Mouse (Mus musculus) neural tube, embryonic 13.5 days (tissue): ENCODE measurements at regions not wholly inside any gene's neighbourhood (a gene's known extent, or its start where the extent isn't known, plus 50 kb on each side); places are given as distances from the start of the nearest gene placed in this dataset.
A peak's percentile ranks its signal among the peaks of the same experiment; 100 is the strongest.

Experiments used
- ATAC-seq: fragments of 200-750 bp; cut with Nextera tagmentation; 2 replicates; pipeline ENCODE4 v1.8.0; 2017; ENCODE audit warnings: low read depth, mild to moderate bottlenecking, moderate TSS enrichment, moderate library complexity
- H3K27ac ChIP-seq: fragments of 300-500 bp; sonication (generic); replicated peaks from 2 replicates; pipeline ENCODE4 v1.5.1; 2015; ENCODE audit warnings: moderate library complexity, mild to moderate bottlenecking, inconsistent platforms
- H3K27me3 ChIP-seq: fragments of 300-500 bp; sonication (generic); 2 replicates; pipeline ENCODE4 v1.6.1; 2015; ENCODE audit warnings: mild to moderate bottlenecking, inconsistent platforms
- H3K36me3 ChIP-seq: fragments of 300-500 bp; sonication (generic); 2 replicates; pipeline ENCODE4 v1.6.1; 2015; ENCODE audit warnings: mild to moderate bottlenecking, inconsistent platforms
- H3K4me1 ChIP-seq: fragments of 300-500 bp; sonication (generic); replicated peaks from 2 replicates; pipeline ENCODE4 v1.6.1; 2015; ENCODE audit warnings: inconsistent platforms
- H3K4me2 ChIP-seq: fragments of 300-500 bp; sonication (generic); 2 replicates; pipeline ENCODE4 v1.6.1; 2015; ENCODE audit warnings: inconsistent platforms, mild to moderate bottlenecking, moderate library complexity
- H3K4me3 ChIP-seq: fragments of 300-500 bp; sonication (generic); 2 replicates; pipeline ENCODE4 v1.5.1; 2015; ENCODE audit warnings: mild to moderate bottlenecking, inconsistent platforms
- H3K9ac ChIP-seq: fragments of 300-500 bp; sonication (generic); 2 replicates; pipeline ENCODE4 v1.6.1; 2015; ENCODE audit warnings: moderate library complexity, mild to moderate bottlenecking, inconsistent platforms
- H3K9me3 ChIP-seq: fragments of 300-500 bp; sonication (generic); 2 replicates; pipeline ENCODE4 v1.6.1; 2016; ENCODE audit warnings: inconsistent platforms
- WGBS: fragments of 180-500 bp; shearing (Covaris S2); methylation state at CpG from one replicate; pipeline ENCODE4 v1.1.7; 2015; 5-methylcytosine and 5-hydroxymethylcytosine counted together

DNA sequence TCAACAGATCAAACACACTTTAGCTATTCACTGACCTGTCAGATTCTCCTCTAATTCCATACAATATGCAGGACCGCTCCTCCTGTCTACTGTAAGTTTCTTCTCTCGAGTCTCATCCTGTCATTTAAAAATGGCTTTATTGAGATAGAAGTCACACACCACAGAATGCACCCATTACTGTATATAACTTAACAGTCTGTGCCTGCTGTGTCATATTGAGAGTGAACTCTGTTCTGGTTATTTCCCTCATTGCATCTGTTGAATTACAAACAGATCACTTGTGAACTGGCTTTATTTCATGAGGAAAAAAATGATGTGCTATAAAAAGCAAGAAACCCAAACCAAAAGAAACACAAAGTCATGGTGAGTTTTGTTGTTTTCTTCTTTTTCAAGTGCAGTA is 198.2 kb downstream of the Kcnrg start:
- Histone ChIP-seq H3K4me3 (no peak overlapping the region), H3K4me1 (peaks cover 10% of the 10 kb centered on the region)
- WGBS: 86% methylated on average over 2 of the region's 2 CpGs

DNA sequence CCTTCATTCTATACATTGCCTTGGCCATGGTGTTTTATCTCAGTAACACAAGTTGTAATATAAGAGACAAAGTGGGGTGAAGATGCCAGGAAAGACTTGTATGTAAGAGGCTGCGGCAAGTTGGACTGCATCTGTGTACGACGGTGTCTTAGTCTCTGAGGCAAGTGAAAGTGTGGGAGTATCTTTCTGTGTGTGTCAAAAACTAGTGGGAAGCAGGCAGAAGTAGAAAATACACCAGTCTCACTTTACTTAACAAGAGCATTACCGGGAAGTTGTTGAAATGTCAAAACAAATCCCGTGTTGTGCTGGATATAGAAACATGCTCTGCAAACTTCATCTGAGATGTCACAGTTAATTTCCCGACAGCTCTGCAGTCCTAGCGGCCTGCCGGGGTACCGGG is 200.9 kb downstream of the Kcnrg start:
- no peaks in the 10 kb centered on the region for H3K27me3 ChIP-seq
- H3K4me2 ChIP-seq: no peak overlapping the region
- no peak overlapping the region for H3K27ac ChIP-seq
- H3K4me3 ChIP-seq: no peak overlapping the region
- no peak for ATAC-seq
- no peaks in the 10 kb centered on the region for H3K9me3 ChIP-seq
- H3K36me3 ChIP-seq: no peaks in the 10 kb centered on the region
- 85% methylated on average over 9 of the region's 9 CpGs for WGBS
- no peak overlapping the region for H3K9ac ChIP-seq
- peaks cover 20% of the 10 kb centered on the region for H3K4me1 ChIP-seq

More for the DNA sequence above, 198.2 kb downstream of the Kcnrg start:
- Histone ChIP-seq H3K4me2 (no peak overlapping the region), H3K36me3 (no peaks in the 10 kb centered on the region), H3K9ac (no peak overlapping the region), H3K27me3 (no peaks in the 10 kb centered on the region), H3K27ac (no peak overlapping the region), H3K9me3 (no peaks in the 10 kb centered on the region)
- no peak for ATAC-seq

DNA sequence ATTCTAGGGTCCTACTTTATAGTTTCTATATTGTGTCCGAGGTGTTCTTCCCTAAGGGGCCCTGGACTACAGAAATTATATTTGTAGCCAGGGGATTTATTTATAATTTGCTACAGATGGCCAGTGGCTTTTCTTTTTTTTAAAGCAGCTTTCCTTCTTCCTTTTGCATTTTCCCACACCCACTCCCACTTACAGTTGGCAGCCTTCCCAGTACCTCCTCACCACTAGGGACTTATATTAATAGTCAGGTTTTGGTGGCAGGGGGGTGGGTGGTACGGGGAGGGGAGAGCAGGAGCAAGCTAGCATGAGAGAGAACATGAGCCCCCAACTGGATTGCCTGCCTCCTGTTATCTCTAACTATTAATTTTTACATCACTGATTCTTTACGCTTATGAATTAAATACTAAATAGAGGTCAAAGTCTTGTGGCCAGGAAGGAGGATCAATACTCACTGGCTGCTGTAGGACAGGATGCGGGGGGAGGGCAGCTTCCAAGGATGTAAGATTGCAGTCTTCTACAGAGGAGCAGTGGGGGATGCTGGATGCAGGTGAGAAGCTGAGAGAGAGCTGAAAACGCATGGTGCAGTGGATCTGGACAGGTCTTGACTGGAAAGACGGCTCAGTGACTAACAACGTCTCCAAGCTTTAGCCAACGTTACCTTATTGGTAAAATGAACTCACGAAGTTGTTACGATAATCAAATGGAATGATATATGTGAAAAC is 202.6 kb downstream of the Kcnrg start:
- H3K27me3 ChIP-seq: no peaks in the 10 kb centered on the region
- no peaks in the 10 kb centered on the region for H3K36me3 ChIP-seq
- no peak overlapping the region for H3K9ac ChIP-seq
- no peak overlapping the region for H3K4me2 ChIP-seq
- peaks cover 20% of the 10 kb centered on the region for H3K4me1 ChIP-seq
- 75% methylated on average over 10 of the region's 10 CpGs for WGBS
- peak; percentile 47; the same call in 1 of the 2 replicates for ATAC-seq
- no peak overlapping the region; the same call in 1 of the 2 replicates for H3K27ac ChIP-seq
- H3K9me3 ChIP-seq: no peaks in the 10 kb centered on the region
- no peak overlapping the region for H3K4me3 ChIP-seq

DNA sequence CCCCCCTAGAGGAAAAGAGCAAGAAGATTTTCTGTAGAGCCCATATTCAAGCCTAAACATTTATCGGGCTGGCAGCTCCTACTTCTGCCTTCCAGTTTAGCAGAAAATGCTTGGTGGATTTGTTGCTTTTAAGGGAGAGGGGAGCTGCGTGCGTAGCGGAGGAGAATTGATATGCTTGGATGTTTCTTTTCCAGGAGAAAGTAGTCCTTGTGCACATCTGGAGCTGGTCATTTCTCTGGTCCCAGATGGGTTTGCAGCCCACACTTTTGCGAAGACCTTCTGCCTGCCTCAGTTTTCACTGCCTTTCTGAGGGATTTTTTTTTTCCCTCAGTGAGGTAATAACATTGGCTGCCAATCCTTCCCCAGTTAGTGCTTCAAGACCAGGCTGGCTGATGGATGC is 203.6 kb downstream of the Kcnrg start:
- no peak for ATAC-seq
- Histone ChIP-seq H3K4me3 (no peak overlapping the region), H3K27ac (no peak overlapping the region), H3K27me3 (no peaks in the 10 kb centered on the region), H3K9ac (no peak overlapping the region), H3K4me2 (no peak overlapping the region; the same call in 1 of the 2 replicates), H3K4me1 (peaks cover 20% of the 10 kb centered on the region), H3K9me3 (no peaks in the 10 kb centered on the region), H3K36me3 (no peaks in the 10 kb centered on the region)
- WGBS: 72% methylated on average over 5 of the region's 5 CpGs

DNA sequence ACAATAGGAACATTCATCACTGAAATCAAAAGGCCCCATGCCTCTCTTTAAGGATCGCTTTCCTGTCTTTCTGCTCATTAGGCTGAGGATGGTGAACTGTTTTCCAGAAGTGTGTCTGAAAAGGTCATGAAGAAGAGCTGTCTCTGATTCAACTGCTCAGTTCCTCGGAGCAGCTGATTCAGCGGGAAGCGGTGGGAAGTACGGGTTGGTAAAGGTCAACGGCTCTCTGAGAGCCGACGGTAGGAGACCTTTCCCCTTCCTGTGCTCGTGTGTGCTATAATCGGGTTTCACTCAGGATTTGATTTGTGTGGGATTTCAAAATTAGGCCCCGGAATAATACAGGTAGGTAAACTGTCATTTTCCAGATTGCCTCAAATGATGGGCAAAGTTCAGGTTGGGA is 210.5 kb downstream of the Kcnrg start:
- 53% methylated on average over 11 of the region's 11 CpGs for WGBS
- no peak overlapping the region for H3K27ac ChIP-seq

DNA sequence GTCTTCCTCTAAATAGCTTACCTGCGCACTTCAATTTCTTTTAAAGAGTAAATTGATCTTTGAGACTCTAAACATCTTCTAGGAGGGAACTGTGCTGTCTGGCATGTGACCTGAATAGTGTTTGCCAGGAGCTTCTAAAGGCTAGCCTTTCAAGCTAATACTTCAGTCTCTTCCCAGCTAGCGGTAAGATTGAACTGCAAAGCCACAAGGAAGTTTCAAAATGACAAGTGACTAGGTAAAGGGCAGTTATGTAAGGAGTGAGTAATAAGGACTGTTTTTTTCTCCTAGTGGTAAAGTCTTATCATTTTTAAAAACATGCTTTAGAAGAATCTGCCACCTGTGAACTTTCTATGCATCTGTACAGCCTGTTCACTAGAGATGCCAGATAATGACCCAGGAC is 211.1 kb downstream of the Kcnrg start:
- Histone ChIP-seq H3K4me3 (no peak overlapping the region), H3K9me3 (no peaks in the 10 kb centered on the region), H3K27ac (no peak overlapping the region), H3K4me2 (no peak overlapping the region), H3K27me3 (no peaks in the 10 kb centered on the region), H3K9ac (no peak overlapping the region), H3K4me1 (no peaks in the 10 kb centered on the region), H3K36me3 (no peaks in the 10 kb centered on the region)
- 89% methylated on average over 2 of the region's 2 CpGs for WGBS
- no peak for ATAC-seq

More for the DNA sequence above, 210.5 kb downstream of the Kcnrg start:
- H3K4me3 ChIP-seq: no peak overlapping the region
- no peaks in the 10 kb centered on the region for H3K9me3 ChIP-seq
- no peak overlapping the region for H3K9ac ChIP-seq
- no peaks in the 10 kb centered on the region for H3K4me1 ChIP-seq
- ATAC-seq: no peak
- H3K36me3 ChIP-seq: no peaks in the 10 kb centered on the region
- H3K4me2 ChIP-seq: no peak overlapping the region
- no peaks in the 10 kb centered on the region for H3K27me3 ChIP-seq

DNA sequence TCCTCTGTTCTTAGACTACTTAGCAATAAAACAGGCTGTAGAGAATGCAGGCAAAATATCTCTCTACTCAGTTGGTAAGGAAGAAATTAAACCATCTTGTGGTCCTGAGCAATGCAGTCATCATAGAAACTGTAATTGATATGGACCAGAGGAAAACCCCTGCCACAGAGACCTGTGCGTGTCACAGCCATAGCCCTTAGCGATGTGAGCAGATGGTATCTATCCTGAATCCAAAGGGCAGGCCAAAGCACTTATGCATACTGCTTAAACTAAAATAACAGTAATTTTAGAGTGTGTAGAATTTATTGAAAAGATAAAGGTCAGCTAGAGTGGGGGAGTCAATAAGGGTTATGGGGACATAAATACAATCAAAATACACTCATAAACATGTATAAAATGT is 212.0 kb downstream of the Kcnrg start:
- H3K9me3 ChIP-seq: no peaks in the 10 kb centered on the region
- H3K36me3 ChIP-seq: no peaks in the 10 kb centered on the region
- no peak for ATAC-seq
- H3K9ac ChIP-seq: no peak overlapping the region
- no peak overlapping the region for H3K4me3 ChIP-seq
- H3K4me2 ChIP-seq: no peak overlapping the region
- WGBS: 73% methylated on average over 2 of the region's 2 CpGs
- H3K27ac ChIP-seq: no peak overlapping the region
- H3K27me3 ChIP-seq: no peaks in the 10 kb centered on the region
- H3K4me1 ChIP-seq: no peaks in the 10 kb centered on the region

DNA sequence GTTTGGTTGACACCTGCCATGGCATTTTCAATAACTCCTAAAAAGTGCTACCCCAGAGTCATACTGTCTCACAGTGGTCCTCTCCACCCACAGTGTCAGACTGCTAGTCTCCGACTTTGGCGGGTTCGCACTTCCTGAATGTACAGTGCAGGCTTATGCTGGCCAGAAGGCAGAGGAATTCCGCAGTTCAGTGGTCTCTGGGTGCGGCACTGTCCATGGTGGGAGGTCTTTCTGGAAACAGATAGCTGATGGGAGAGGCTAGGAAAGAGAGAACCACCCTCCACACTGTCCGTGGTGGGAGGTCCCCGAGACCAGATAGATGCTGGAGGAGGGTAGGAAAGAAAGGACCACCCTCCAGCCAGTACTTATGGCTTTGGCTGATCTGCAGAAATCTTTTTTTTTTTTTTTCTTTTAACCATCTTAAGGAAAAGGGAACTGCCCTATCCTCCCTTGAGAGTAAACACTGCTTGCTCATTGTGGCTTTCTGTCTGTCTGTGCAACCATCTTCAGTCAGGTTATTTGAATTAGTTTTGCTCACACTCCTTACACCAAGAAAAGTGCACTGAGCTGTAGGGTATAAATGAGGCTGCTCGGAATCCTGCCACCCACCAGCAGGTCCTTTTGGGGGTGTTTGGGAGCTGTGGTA is 227.2 kb downstream of the Kcnrg start:
- Histone ChIP-seq H3K4me3 (no peak overlapping the region), H3K36me3 (no peaks in the 10 kb centered on the region), H3K4me2 (no peak overlapping the region), H3K27ac (no peak overlapping the region), H3K27me3 (no peaks in the 10 kb centered on the region), H3K9me3 (no peaks in the 10 kb centered on the region), H3K4me1 (peaks cover 17% of the 10 kb centered on the region), H3K9ac (no peak overlapping the region)
- no peak for ATAC-seq
- WGBS: 73% methylated on average over 8 of the region's 8 CpGs

DNA sequence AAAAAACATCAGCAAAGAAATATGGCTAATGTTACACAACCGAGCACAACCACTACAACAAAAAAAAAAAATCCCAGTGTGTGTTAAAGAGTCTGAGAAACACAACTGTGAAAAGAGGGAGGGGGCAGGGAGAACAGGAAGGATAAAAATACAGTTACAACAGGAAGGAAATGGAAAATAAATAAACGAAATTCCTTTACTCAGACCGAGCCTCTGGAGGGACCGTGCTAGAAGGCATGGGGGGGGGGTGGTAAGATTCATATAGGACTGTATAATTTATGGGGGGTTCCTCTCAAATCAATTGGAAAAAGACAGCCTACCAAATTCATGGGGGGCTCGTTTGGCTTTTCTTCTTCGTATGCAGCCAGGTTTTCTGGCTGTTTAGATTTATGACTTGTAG is 228.5 kb downstream of the Kcnrg start:
- no peaks in the 10 kb centered on the region for H3K27me3 ChIP-seq
- no peak overlapping the region for H3K27ac ChIP-seq
- H3K9ac ChIP-seq: no peak overlapping the region
- no peak overlapping the region for H3K4me3 ChIP-seq
- WGBS: 48% methylated on average over 6 of the region's 6 CpGs
- no peaks in the 10 kb centered on the region for H3K9me3 ChIP-seq
- no peak overlapping the region for H3K4me2 ChIP-seq
- no peaks in the 10 kb centered on the region for H3K36me3 ChIP-seq
- peaks cover 17% of the 10 kb centered on the region for H3K4me1 ChIP-seq
- peak; percentile 53; the same call in 1 of the 2 replicates for ATAC-seq

DNA sequence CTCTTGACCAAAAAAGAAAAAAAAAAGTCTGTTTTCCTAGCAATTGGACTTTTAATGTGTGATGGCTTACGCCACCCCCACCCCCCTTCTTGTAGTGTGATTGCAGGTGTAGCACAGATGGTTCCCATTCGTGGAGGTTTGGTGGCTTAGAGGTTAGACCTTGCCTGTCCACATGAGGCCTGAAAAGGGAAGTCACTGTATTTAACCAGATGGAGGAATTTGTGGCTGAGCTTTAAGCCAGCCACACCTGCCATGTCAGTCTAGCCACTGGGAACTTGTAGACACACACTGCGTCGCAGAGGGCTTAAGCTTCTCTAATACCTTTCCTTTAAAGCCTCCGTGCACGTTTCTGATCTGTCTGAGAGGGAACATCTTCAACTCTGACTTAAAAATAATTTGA is 229.0 kb downstream of the Kcnrg start:
- H3K36me3 ChIP-seq: no peaks in the 10 kb centered on the region
- peaks cover 17% of the 10 kb centered on the region for H3K4me1 ChIP-seq
- H3K4me3 ChIP-seq: no peak overlapping the region
- no peaks in the 10 kb centered on the region for H3K27me3 ChIP-seq
- no peak overlapping the region for H3K9ac ChIP-seq
- H3K9me3 ChIP-seq: no peaks in the 10 kb centered on the region
- ATAC-seq: no peak
- H3K4me2 ChIP-seq: no peak overlapping the region
- 72% methylated on average over 6 of the region's 6 CpGs for whole genome bisulfite sequencing
- 0 out of 2 replicates have a peak overlapping the region, but pooled peaks have one; percentile 9 for H3K27ac ChIP-seq

DNA sequence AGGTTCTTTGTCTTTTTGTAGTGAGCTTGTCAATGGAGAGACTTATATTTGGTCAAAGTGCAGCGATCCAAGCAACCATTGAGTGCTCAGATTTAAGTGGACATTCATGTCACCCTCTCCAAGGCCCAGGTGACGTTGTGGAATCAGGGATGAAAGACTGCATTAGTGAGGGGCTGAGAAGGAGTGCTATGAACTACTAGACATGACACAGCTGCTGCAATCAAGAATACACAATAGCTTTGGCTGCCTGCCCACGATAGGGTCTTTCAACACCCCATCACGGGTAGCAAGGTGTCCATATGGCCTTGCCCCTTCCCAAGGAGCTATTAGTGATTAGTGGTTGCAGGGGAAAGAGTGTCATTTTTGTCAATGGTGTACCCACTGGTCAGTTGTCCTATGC is 229.7 kb downstream of the Kcnrg start:
- Histone ChIP-seq H3K4me2 (no peak overlapping the region), H3K36me3 (no peaks in the 10 kb centered on the region), H3K9me3 (no peaks in the 10 kb centered on the region), H3K27ac (0 out of 2 replicates have a peak overlapping the region, but pooled peaks have one; percentile 9), H3K9ac (no peak overlapping the region), H3K27me3 (no peaks in the 10 kb centered on the region), H3K4me3 (no peak overlapping the region), H3K4me1 (peaks cover 17% of the 10 kb centered on the region)
- 57% methylated on average over 4 of the region's 4 CpGs for WGBS
- ATAC-seq: no peak

DNA sequence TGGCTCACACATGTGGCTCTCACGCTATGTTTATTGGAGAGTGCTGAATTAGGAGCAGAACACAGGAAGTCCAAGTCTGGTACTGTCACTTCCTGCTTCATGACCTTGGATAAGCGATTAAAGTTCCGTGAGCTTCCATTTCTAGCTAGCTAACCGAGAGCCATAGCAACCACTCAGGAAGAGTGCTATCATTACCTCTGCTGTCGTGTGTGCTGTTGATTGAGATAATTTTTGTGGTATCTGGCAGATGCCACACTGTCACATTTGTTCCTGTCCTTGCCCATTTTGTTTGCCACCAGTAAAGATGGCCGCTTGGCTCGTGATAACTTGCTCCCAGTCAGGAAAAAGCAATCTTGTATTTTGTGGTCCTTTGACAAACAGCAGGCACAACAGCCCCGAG is 230.6 kb downstream of the Kcnrg start:
- Histone ChIP-seq H3K4me2 (no peak overlapping the region), H3K27me3 (no peaks in the 10 kb centered on the region), H3K4me1 (peaks cover 17% of the 10 kb centered on the region), H3K36me3 (no peaks in the 10 kb centered on the region), H3K9me3 (no peaks in the 10 kb centered on the region), H3K9ac (no peak overlapping the region), H3K27ac (no peak overlapping the region), H3K4me3 (no peak overlapping the region)
- no peak for ATAC-seq
- 83% methylated on average over 8 of the region's 8 CpGs for WGBS

DNA sequence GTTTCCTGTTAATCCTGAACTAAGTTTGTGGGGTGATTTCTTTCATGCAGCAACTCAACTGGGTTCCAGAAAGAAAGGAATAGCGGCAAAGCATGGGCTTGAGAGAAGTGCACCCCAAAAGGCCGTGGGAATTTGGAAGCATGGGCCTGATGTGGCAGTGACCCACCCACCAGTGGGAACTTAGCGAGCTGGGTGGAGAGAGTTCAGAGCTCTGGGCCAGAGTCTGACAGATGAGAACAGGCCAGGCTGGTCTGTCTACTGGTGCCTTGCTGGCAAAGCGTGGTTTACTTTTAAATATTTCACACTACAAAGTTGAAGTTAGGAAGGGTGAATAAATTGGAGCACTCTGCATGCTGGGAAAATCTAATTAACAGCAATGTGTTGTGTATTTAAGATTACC is 235.2 kb downstream of the Kcnrg start:
- WGBS: 88% methylated on average over 4 of the region's 4 CpGs
- ATAC-seq: no peak

More for the DNA sequence above, 235.2 kb downstream of the Kcnrg start:
- Histone ChIP-seq H3K9ac (no peak overlapping the region), H3K4me2 (no peak overlapping the region), H3K4me3 (no peak overlapping the region), H3K27me3 (no peaks in the 10 kb centered on the region), H3K27ac (no peak overlapping the region), H3K36me3 (no peaks in the 10 kb centered on the region), H3K4me1 (no peaks in the 10 kb centered on the region), H3K9me3 (no peaks in the 10 kb centered on the region)
